In genomic region chr15:10599413-10599812, GRCm38 (mm10) we compare ENCODE assay signal across 13 mouse cellular contexts. TPM values are rescaled to one million over a fixed set of nuclear protein-coding genes. Genes with fewer than 3 reads are reported as not detected.
DNase-seq lines count a peak whose midpoint lies in the region; ATAC-seq and TF ChIP-seq lines count a peak whose summit lies in the region.
"Had no signal": no experiment of that assay in that cellular context is flagged by ENCODE, and none has a peak within 500 bp of the region (broad histone marks: within the 10 kb centered on the region; RNA-seq: fewer than 3 reads in every experiment).

No protein-coding gene starts in this region.

- H3K4me1 ChIP-seq in heart, postnatal 0 days (ENCODE audit: control insufficient read depth, insufficient read depth), result no peaks in the 10 kb centered on the region
- peaks cover 18% of the 10 kb centered on the region for H3K4me1 ChIP-seq in heart, embryonic 10.5 days
- peaks cover 48% of the 10 kb centered on the region for H3K4me1 ChIP-seq in limb, embryonic 12.5 days (replicated peaks)

- H3K9me3 ChIP-seq in heart, postnatal 0 days (replicated peaks; ENCODE audit: control insufficient read depth, low read length), result 0 out of 2 replicates have a peak, but pooled peaks cover 3% of the 10 kb centered on the region
- no peaks in the 10 kb centered on the region for H3K9me3 ChIP-seq in heart, embryonic 10.5 days
- H3K9me3 ChIP-seq in limb, embryonic 12.5 days, result peaks cover 8% of the 10 kb centered on the region; the same call in 1 of the 2 replicates

- TF ChIP-seq EP300 in heart, postnatal 0 days (IDR thresholded peaks at IDR 0.05; ENCODE audit: low read depth), result no peak

- no peak overlapping the region for H3K4me3 ChIP-seq in heart, postnatal 0 days (ENCODE audit: low read depth, low read length)
- H3K4me3 ChIP-seq in heart, embryonic 10.5 days, result no peak overlapping the region
- no peak overlapping the region for H3K4me3 ChIP-seq in limb, embryonic 12.5 days (replicated peaks)

- H3K36me3 ChIP-seq in heart, postnatal 0 days (replicated peaks; ENCODE audit: control insufficient read depth, insufficient read depth, low read length), result no peaks in the 10 kb centered on the region
- peaks cover 5% of the 10 kb centered on the region; the same call in 1 of the 2 replicates for H3K36me3 ChIP-seq in heart, embryonic 10.5 days
- H3K36me3 ChIP-seq in limb, embryonic 12.5 days, result peaks cover 16% of the 10 kb centered on the region

- H3K4me2 ChIP-seq in heart, postnatal 0 days (ENCODE audit: low read depth, low read length), result no peak overlapping the region
- H3K4me2 ChIP-seq in limb, embryonic 12.5 days, result no peak overlapping the region

- WGBS in heart, postnatal 0 days, result 67% methylated on average over 7 of the region's 7 CpGs
- 69% methylated on average over 7 of the region's 7 CpGs for WGBS in heart, embryonic 10.5 days
- WGBS in limb, embryonic 12.5 days, result 82% methylated on average over 7 of the region's 7 CpGs

- no peak overlapping the region for H3K9ac ChIP-seq in heart, postnatal 0 days (replicated peaks; ENCODE audit: low read depth, low read length)
- no peak overlapping the region for H3K9ac ChIP-seq in limb, embryonic 12.5 days (replicated peaks)

- no peak overlapping the region for H3K27ac ChIP-seq in heart, postnatal 0 days (ENCODE audit: low read depth)
- H3K27ac ChIP-seq in heart, embryonic 10.5 days, result no peak overlapping the region
- H3K27ac ChIP-seq in limb, embryonic 12.5 days, result peak overlapping the region; percentile 74

- H3K27me3 ChIP-seq in heart, postnatal 0 days (ENCODE audit: control insufficient read depth, insufficient read depth, low read length), result no peaks in the 10 kb centered on the region
- H3K27me3 ChIP-seq in heart, embryonic 10.5 days (ENCODE audit: insufficient read depth, poor library complexity, severe bottlenecking), result no peaks in the 10 kb centered on the region
- no peaks in the 10 kb centered on the region for H3K27me3 ChIP-seq in limb, embryonic 12.5 days

- TF ChIP-seq CTCF in heart, postnatal 0 days (IDR thresholded peaks at IDR 0.05; ENCODE audit: low read depth), result no peak

- DNase-seq in heart, postnatal 0 days (ENCODE audit: low spot score), result peak; percentile 36
- DNase-seq in heart, embryonic 10.5 days (ENCODE audit: low spot score), result no peak
- DNase-seq in CD4-positive, CD25-positive, alpha-beta regulatory T cell, adult 2 months (ENCODE audit: low read depth, low spot score), result peak; percentile 48
- peak; percentile 50 for DNase-seq in embryo, embryonic 10.5 days (ENCODE audit: low spot score)
- no peak for DNase-seq in layer of hippocampus, adult 9-10 months (ENCODE audit: low spot score)
- no peak for DNase-seq in right cerebral cortex, adult 18-20 months
- DNase-seq in MN1 (ENCODE audit: low spot score), result no peak
- DNase-seq: cerebellum, adult 9-11 months had no signal

- ATAC-seq in heart, postnatal 0 days (ENCODE audit: insufficient read depth, low read depth), result no peak
- no peak for ATAC-seq in limb, embryonic 12.5 days (ENCODE audit: insufficient number of reproducible peaks, insufficient read depth, low FRiP score, low TSS enrichment, low read depth)

RNA-seq across cellular contexts. Expression of gene Ttc23l, which starts 40.9 kb away (rescaled TPM):
- total RNA-seq in heart, postnatal 0 days (2014; rRNA removed; ENCODE audit: low replicate concordance), result not detected in 2 replicates
- not detected in 2 replicates for polyA plus RNA-seq in heart, postnatal 0 days (2015; fragmentation: Nextera tagmentation; extraction: Ambion mirVana)
- not detected in 2 replicates for polyA plus RNA-seq in heart, embryonic 10.5 days (2016; fragmentation: Nextera tagmentation; extraction: Ambion mirVana)
- polyA plus RNA-seq in limb, embryonic 12.5 days (2016; fragmentation: Nextera tagmentation; extraction: Ambion mirVana), result not detected in 2 replicates
- total RNA-seq: heart, adult 18-20 months; layer of hippocampus, postnatal 10 days had no signal
- polyA plus RNA-seq: liver, embryonic 16.5 days; neural tube, embryonic 14.5 days had no signal

Comparison
In these comparisons a context has a peak if more than half of its experiments do, and no peak if none do; other contexts are left out.
1. DNase-seq: peak in heart, postnatal 0 days (single experiment), CD4-positive, CD25-positive, alpha-beta regulatory T cell, adult 2 months (single experiment) and embryo, embryonic 10.5 days (single experiment); none in heart, embryonic 10.5 days (single experiment), layer of hippocampus, adult 9-10 months (single experiment), right cerebral cortex, adult 18-20 months (single experiment) and MN1 (single experiment).